10 mouse cellular contexts compared by ENCODE assay signal in the genomic region with DNA sequence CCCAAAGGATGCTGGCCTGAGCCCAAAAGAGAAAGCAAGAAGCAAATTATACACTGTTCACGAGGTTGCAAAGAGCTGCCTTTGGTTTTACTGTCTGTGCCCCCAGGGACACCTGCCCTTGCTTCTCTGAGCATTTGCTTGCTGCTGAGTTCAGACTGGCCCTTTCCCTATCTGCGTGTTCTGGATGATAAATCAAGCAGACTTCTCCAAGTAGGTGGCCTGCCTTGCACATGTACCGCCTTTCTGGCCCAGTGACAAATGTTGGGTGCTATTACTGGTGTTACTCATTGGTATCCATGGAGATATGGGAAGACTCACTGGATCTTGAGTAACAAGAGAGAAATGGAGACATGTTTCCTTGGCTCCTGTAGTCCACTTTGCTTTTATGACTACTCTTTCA. TPM values are rescaled to one million over a fixed set of nuclear protein-coding genes. Genes with fewer than 3 reads are reported as not detected.
A peak's percentile ranks its signal among the peaks of the same experiment; 100 is the strongest.
DNase-seq lines count a peak whose midpoint lies in the region; ATAC-seq lines count a peak whose summit lies in the region.
"Had no signal": no experiment of that assay in that cellular context is flagged by ENCODE, and none has a peak within 500 bp of the region (broad histone marks: within the 10 kb centered on the region; RNA-seq: fewer than 3 reads in every experiment).

No protein-coding gene starts in this region.

- no peaks in the 10 kb centered on the region for H3K27me3 ChIP-seq in forebrain, embryonic 14.5 days (replicated peaks; ENCODE audit: control insufficient read depth, insufficient read depth, low read length)
- H3K27me3 ChIP-seq in forebrain, embryonic 13.5 days, result no peaks in the 10 kb centered on the region
- 0 out of 2 replicates have a peak, but pooled peaks cover 6% of the 10 kb centered on the region for H3K27me3 ChIP-seq in neural tube, embryonic 14.5 days (ENCODE audit: control insufficient read depth, insufficient read depth, low read length)
- H3K27me3 ChIP-seq: CH12.LX; megakaryocyte, embryonic 14.5 days had no signal

- H3K9ac ChIP-seq in forebrain, embryonic 14.5 days (ENCODE audit: low read length), result no peak overlapping the region
- H3K9ac ChIP-seq in forebrain, embryonic 13.5 days, result no peak overlapping the region
- no peak overlapping the region for H3K9ac ChIP-seq in neural tube, embryonic 14.5 days (replicated peaks; ENCODE audit: low read depth, low read length)

- H3K4me3 ChIP-seq in forebrain, embryonic 14.5 days (ENCODE audit: low read depth, low read length), result no peak overlapping the region
- no peak overlapping the region for H3K4me3 ChIP-seq in forebrain, embryonic 13.5 days
- no peak overlapping the region for H3K4me3 ChIP-seq in neural tube, embryonic 14.5 days (ENCODE audit: low read depth, low read length)
- H3K4me3 ChIP-seq: megakaryocyte, embryonic 14.5 days had no signal

- no peak for ATAC-seq in forebrain, embryonic 14.5 days
- no peak for ATAC-seq in forebrain, embryonic 13.5 days
- ATAC-seq in neural tube, embryonic 14.5 days (ENCODE audit: low read depth), result peak; percentile 87

- H3K36me3 ChIP-seq in forebrain, embryonic 14.5 days (ENCODE audit: control insufficient read depth, insufficient read depth, low read length), result no peaks in the 10 kb centered on the region
- H3K36me3 ChIP-seq in forebrain, embryonic 13.5 days (ENCODE audit: poor library complexity, severe bottlenecking), result no peaks in the 10 kb centered on the region
- H3K36me3 ChIP-seq in neural tube, embryonic 14.5 days (ENCODE audit: control insufficient read depth, insufficient read depth, low read length), result no peaks in the 10 kb centered on the region

- no peaks in the 10 kb centered on the region for H3K9me3 ChIP-seq in forebrain, embryonic 14.5 days (replicated peaks; ENCODE audit: control insufficient read depth, low read length)
- H3K9me3 ChIP-seq in forebrain, embryonic 13.5 days (replicated peaks), result no peaks in the 10 kb centered on the region
- no peaks in the 10 kb centered on the region for H3K9me3 ChIP-seq in neural tube, embryonic 14.5 days (ENCODE audit: control insufficient read depth, low read length)

- peak; percentile 57 for DNase-seq in forebrain, embryonic 14.5 days (ENCODE audit: low spot score)
- peak; percentile 12 for DNase-seq in MN1 (ENCODE audit: low spot score)
- peak; percentile 64 to 80 for DNase-seq in frontal cortex, postnatal 36 days (ENCODE audit: low spot score in 2 of 2)
- peak; percentile 13 to 36 for DNase-seq in layer of hippocampus, postnatal 14 days (ENCODE audit: low spot score in 2 of 2)
- DNase-seq in c-Kit-positive CD71-positive TER-119-positive erythroid progenitor cells, embryonic 14.5 days (ENCODE audit: low spot score), result no peak
- no peak for DNase-seq in cerebellum, adult 9-11 months

- no peak overlapping the region for H3K4me2 ChIP-seq in forebrain, embryonic 14.5 days (ENCODE audit: low read length)
- H3K4me2 ChIP-seq in forebrain, embryonic 13.5 days, result no peak overlapping the region
- no peak overlapping the region for H3K4me2 ChIP-seq in neural tube, embryonic 14.5 days (ENCODE audit: low read depth, low read length)

- 42% methylated on average over 3 of the region's 3 CpGs for WGBS in forebrain, embryonic 14.5 days
- 57% methylated on average over 3 of the region's 3 CpGs for WGBS in forebrain, embryonic 13.5 days
- WGBS in neural tube, embryonic 14.5 days, result 15% methylated on average over 3 of the region's 3 CpGs

- H3K4me1 ChIP-seq in forebrain, embryonic 14.5 days (ENCODE audit: control insufficient read depth, insufficient read depth, low read length), result 0 out of 2 replicates have a peak, but pooled peaks cover 3% of the 10 kb centered on the region
- H3K4me1 ChIP-seq in forebrain, embryonic 13.5 days, result peaks cover 7% of the 10 kb centered on the region; the same call in 1 of the 2 replicates
- no peaks in the 10 kb centered on the region for H3K4me1 ChIP-seq in neural tube, embryonic 14.5 days (ENCODE audit: control insufficient read depth, insufficient read depth, low read length)
- H3K4me1 ChIP-seq: megakaryocyte, embryonic 14.5 days had no signal

- no peak overlapping the region for H3K27ac ChIP-seq in forebrain, embryonic 14.5 days (ENCODE audit: low read depth, low read length)
- no peak overlapping the region for H3K27ac ChIP-seq in forebrain, embryonic 13.5 days
- no peak overlapping the region for H3K27ac ChIP-seq in neural tube, embryonic 14.5 days (ENCODE audit: low read depth, low read length)

RNA-seq across cellular contexts. Expression of a gene that starts 43.4 kb away (rescaled TPM):
- 27.9 and 28.5 TPM in 2 replicates for polyA plus RNA-seq in forebrain, embryonic 14.5 days (2014; fragmentation: Nextera tagmentation; extraction: Ambion mirVana)
- 25.9 and 31.3 TPM in 2 replicates for polyA plus RNA-seq in forebrain, embryonic 13.5 days (2015; fragmentation: Nextera tagmentation; extraction: Ambion mirVana)
- not detected for total RNA-seq in layer of hippocampus, postnatal 14 days (2021)
- 33.9 and 35.4 TPM in 2 replicates for polyA plus RNA-seq in neural tube, embryonic 14.5 days (2014; fragmentation: Nextera tagmentation; extraction: Ambion mirVana)
- total RNA-seq: CH12.LX had no signal

Comparison
In these comparisons a context has a peak if more than half of its experiments do, and no peak if none do; other contexts are left out.
1. DNase-seq: peak in forebrain, embryonic 14.5 days (single experiment), MN1 (single experiment), frontal cortex, postnatal 36 days (2 of 2) and layer of hippocampus, postnatal 14 days (2 of 2); none in c-Kit-positive CD71-positive TER-119-positive erythroid progenitor cells, embryonic 14.5 days (single experiment) and cerebellum, adult 9-11 months (single experiment).